Mouse (Mus musculus): ENCODE results near the gene Incenp.

DNA sequence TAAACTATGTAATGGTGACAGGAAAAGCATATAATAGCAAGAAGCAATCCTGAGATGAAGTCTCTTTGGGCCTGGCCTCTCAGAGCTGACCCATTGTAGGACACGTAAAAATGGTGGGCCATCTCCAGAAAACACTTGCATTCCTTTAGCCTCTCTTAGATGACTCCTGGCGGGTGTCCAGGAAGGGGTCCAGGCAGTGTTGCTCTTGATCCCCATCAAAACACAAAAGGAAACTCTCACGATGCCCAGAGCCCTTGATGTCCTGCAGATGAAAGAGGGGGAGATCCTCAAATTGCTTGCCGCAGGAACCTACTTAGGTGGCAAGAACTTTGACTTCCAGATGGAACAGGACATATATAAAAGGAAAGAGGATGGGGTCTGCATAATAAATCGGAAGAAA, 38.1 kb upstream of the Incenp start:
- TF ChIP-seq CTCF (IDR thresholded peaks at IDR 0.05; ENCODE audit: control insufficient read depth, insufficient read depth, insufficient replicate concordance, low read depth, low read length) (no peak), POLR2A (IDR thresholded peaks at IDR 0.05; ENCODE audit: control insufficient read depth, low read depth, low read length) (no peak)
